Mouse (Mus musculus): ENCODE data around the gene Bcl2l1.
A peak's percentile ranks its signal among the peaks of the same experiment; 100 is the strongest.

The Bcl2l1 gene

GRCm38 (mm10) chr2:152803081-152803480 is 28.4 kb downstream of the Bcl2l1 start:
- DNase-seq (ENCODE audit: low read depth, low spot score), result no peak

- DNase-seq (ENCODE audit: low read depth, low spot score), result no peak
Measured at GRCm38 (mm10) chr2:152802303-152802702, 29.2 kb downstream of the Bcl2l1 start.

- DNase-seq (ENCODE audit: low read depth, low spot score), result no peak
Measured at GRCm38 (mm10) chr2:152800762-152801113, 30.8 kb downstream of the Bcl2l1 start.

- DNase-seq (ENCODE audit: low read depth, low spot score), result no peak
Measured at GRCm38 (mm10) chr2:152799954-152800761, 31.4 kb downstream of the Bcl2l1 start.

GRCm38 (mm10) chr2:152797589-152797988 is 33.9 kb downstream of the Bcl2l1 start:
- no peak for DNase-seq (ENCODE audit: low read depth, low spot score)

GRCm38 (mm10) chr2:152794281-152794827 is 37.2 kb downstream of the Bcl2l1 start:
- no peak for DNase-seq (ENCODE audit: low read depth, low spot score)

GRCm38 (mm10) chr2:152793381-152793780 is 38.1 kb downstream of the Bcl2l1 start:
- no peak for DNase-seq (ENCODE audit: low read depth, low spot score)

- peak; percentile 84 for DNase-seq (ENCODE audit: low read depth, low spot score)
Measured at GRCm38 (mm10) chr2:152792461-152792860, 39.1 kb downstream of the Bcl2l1 start.

- no peak for DNase-seq (ENCODE audit: low read depth, low spot score)
Measured at GRCm38 (mm10) chr2:152789591-152789999, 41.9 kb downstream of the Bcl2l1 start.

- DNase-seq (ENCODE audit: low read depth, low spot score), result no peak
Measured at GRCm38 (mm10) chr2:152788892-152789421, 42.6 kb downstream of the Bcl2l1 start.

GRCm38 (mm10) chr2:152787543-152787942 is 44.0 kb downstream of the Bcl2l1 start:
- no peak for DNase-seq (ENCODE audit: low read depth, low spot score)

- DNase-seq (ENCODE audit: low read depth, low spot score), result no peak
Measured at GRCm38 (mm10) chr2:152787136-152787535, 44.4 kb downstream of the Bcl2l1 start.

GRCm38 (mm10) chr2:152785446-152786350 is 45.8 kb downstream of the Bcl2l1 start:
- peak; percentile 68 for DNase-seq (ENCODE audit: low read depth, low spot score)

- DNase-seq (ENCODE audit: low read depth, low spot score), result no peak
Measured at GRCm38 (mm10) chr2:152784640-152785039, 46.9 kb downstream of the Bcl2l1 start.

- DNase-seq (ENCODE audit: low read depth, low spot score), result no peak
Measured at GRCm38 (mm10) chr2:152783241-152783640, 48.3 kb downstream of the Bcl2l1 start.

- DNase-seq (ENCODE audit: low read depth, low spot score), result no peak
Measured at GRCm38 (mm10) chr2:152782656-152783055, 48.9 kb downstream of the Bcl2l1 start.

GRCm38 (mm10) chr2:152781031-152781711 is 50.4 kb downstream of the Bcl2l1 start:
- peak; percentile 45 for DNase-seq (ENCODE audit: low read depth, low spot score)

- no peak for DNase-seq (ENCODE audit: low read depth, low spot score)
Measured at GRCm38 (mm10) chr2:152780466-152780865, 51.1 kb downstream of the Bcl2l1 start.

GRCm38 (mm10) chr2:152777081-152777480 is 54.4 kb downstream of the Bcl2l1 start:
- no peak for DNase-seq (ENCODE audit: low read depth, low spot score)

- DNase-seq (ENCODE audit: low read depth, low spot score), result no peak
Measured at GRCm38 (mm10) chr2:152776435-152776834, 55.1 kb downstream of the Bcl2l1 start.

GRCm38 (mm10) chr2:152776019-152776418 is 55.5 kb downstream of the Bcl2l1 start:
- DNase-seq (ENCODE audit: low read depth, low spot score), result no peak
